Mouse (Mus musculus): ENCODE results near the gene 1700016K19Rik.

DNA sequence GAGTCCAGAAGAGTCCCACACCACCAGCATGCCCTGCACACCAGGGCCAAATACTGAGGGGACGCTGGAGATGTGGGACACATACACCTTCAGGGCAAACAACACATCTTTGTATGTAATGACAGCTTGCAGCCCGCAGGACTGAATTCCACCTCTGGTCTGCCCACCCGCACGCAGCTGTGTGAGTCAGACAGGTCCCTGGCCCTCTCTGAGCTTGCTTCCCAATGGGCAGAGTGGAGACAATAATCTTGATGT lies 35.3 kb upstream of the 1700016K19Rik start:
- TF ChIP-seq CTCF (IDR thresholded peaks at IDR 0.05; ENCODE audit: low read depth, low read length): no peak
- no peak for TF ChIP-seq POLR2A (IDR thresholded peaks at IDR 0.05; ENCODE audit: extremely low read depth, insufficient read depth, low read length)

All from liver, adult 2 months (tissue).